Mouse (Mus musculus) midbrain, embryonic 15.5 days (tissue): ENCODE results near the gene Fbxo5. TPM values are rescaled to one million over a fixed set of nuclear protein-coding genes. Genes with fewer than 3 reads are reported as not detected.

Experiments
- ATAC-seq: fragments of 200-750 bp; cut with Nextera tagmentation; replicated peaks from 2 replicates; pipeline ENCODE4 v1.8.0; 2017; ENCODE audit warnings: moderate TSS enrichment
- H3K27ac ChIP-seq: fragments of 300-500 bp; sonication (generic); 2 replicates; pipeline ENCODE4 v1.5.1; 2015; ENCODE audit warnings: mild to moderate bottlenecking, inconsistent platforms
- H3K27me3 ChIP-seq: fragments of 300-500 bp; sonication (generic); replicated peaks from 2 replicates; pipeline ENCODE4 v1.6.1; 2015; ENCODE audit warnings: inconsistent platforms
- H3K36me3 ChIP-seq: fragments of 300-500 bp; sonication (generic); replicated peaks from 2 replicates; pipeline ENCODE4 v1.6.1; 2015; ENCODE audit warnings: inconsistent platforms
- H3K4me1 ChIP-seq: fragments of 300-500 bp; sonication (generic); 2 replicates; pipeline ENCODE4 v1.6.1; 2015; ENCODE audit warnings: inconsistent platforms
- H3K4me2 ChIP-seq: fragments of 300-500 bp; sonication (generic); 2 replicates; pipeline ENCODE4 v1.6.1; 2015; ENCODE audit warnings: inconsistent platforms, mild to moderate bottlenecking, moderate library complexity
- H3K4me3 ChIP-seq: fragments of 300-500 bp; sonication (generic); 2 replicates; pipeline ENCODE4 v1.5.1; 2015; ENCODE audit warnings: mild to moderate bottlenecking, inconsistent platforms
- H3K9ac ChIP-seq: fragments of 300-500 bp; sonication (generic); 2 replicates; pipeline ENCODE4 v1.6.1; 2015; ENCODE audit warnings: mild to moderate bottlenecking, inconsistent platforms
- H3K9me3 ChIP-seq: fragments of 300-500 bp; sonication (generic); 2 replicates; pipeline ENCODE4 v1.6.1; 2016; ENCODE audit warnings: inconsistent platforms
- WGBS: fragments of 180-500 bp; shearing (Covaris S2); methylation state at CpG from one replicate; pipeline ENCODE4 v1.1.7; 2015; ENCODE audit warnings: mixed read lengths; 5-methylcytosine and 5-hydroxymethylcytosine counted together
- polyA plus RNA-seq: library from polyadenylated mRNA; unstranded; fragments of >200 nt; fragmentation: Nextera tagmentation; extraction: Ambion mirVana; gene quantifications from 2 replicates; pipeline ENCODE4 v1.2.1, GENCODE M21; 2015

Fbxo5 gene
- polyA plus RNA-seq, 1 experiment from 2014 or later: 11.5 TPM

- H3K36me3 ChIP-seq: peaks cover 2% of the 10 kb centered on the region; the same call in 1 of the 2 replicates
- H3K27ac ChIP-seq: no peak overlapping the region
- H3K9me3 ChIP-seq: no peaks in the 10 kb centered on the region
- no peak overlapping the region for H3K9ac ChIP-seq
- peaks cover 29% of the 10 kb centered on the region for H3K4me1 ChIP-seq
- no peak overlapping the region; the same call in 1 of the 2 replicates for H3K4me2 ChIP-seq
- H3K27me3 ChIP-seq: no peaks in the 10 kb centered on the region
- WGBS: 69% methylated on average over 4 of the region's 4 CpGs
- no peak for ATAC-seq
- no peak overlapping the region for H3K4me3 ChIP-seq
These were observed 1.6 kb upstream of the Fbxo5 start for GRCm38 (mm10) chr10:5806996-5807395.

GRCm38 (mm10) chr10:5806416-5806815, 1.0 kb upstream of the Fbxo5 start:
- ATAC-seq: peak; percentile 0; the same call in 1 of the 2 replicates
- H3K9ac ChIP-seq: peak overlapping the region; percentile 36
- 16% methylated on average over 8 of the region's 8 CpGs for WGBS
- peak overlapping the region; percentile 66 for H3K4me3 ChIP-seq
- H3K9me3 ChIP-seq: no peaks in the 10 kb centered on the region
- H3K27ac ChIP-seq: peak overlapping the region; percentile 87
- H3K4me1 ChIP-seq: peaks cover 29% of the 10 kb centered on the region
- no peaks in the 10 kb centered on the region for H3K36me3 ChIP-seq
- peak overlapping the region; percentile 98 for H3K4me2 ChIP-seq
- H3K27me3 ChIP-seq: no peaks in the 10 kb centered on the region

- Histone ChIP-seq H3K36me3 (no peaks in the 10 kb centered on the region), H3K27ac (peak overlapping the region; percentile 87), H3K4me1 (peaks cover 29% of the 10 kb centered on the region), H3K4me3 (peak overlapping the region; percentile 66), H3K9me3 (no peaks in the 10 kb centered on the region), H3K4me2 (peak overlapping the region; percentile 98), H3K27me3 (no peaks in the 10 kb centered on the region), H3K9ac (peak overlapping the region; percentile 36)
- under 1% methylated on average over 43 of the region's 43 CpGs for WGBS
- ATAC-seq: peak; percentile 96
These were observed 419 bp upstream of the Fbxo5 start for GRCm38 (mm10) chr10:5805731-5806307.

GRCm38 (mm10) chr10:5804691-5805156, 676 bp downstream of the Fbxo5 start:
- under 1% methylated on average over 24 of the region's 24 CpGs for WGBS
- peak overlapping the region; percentile 66 for H3K4me3 ChIP-seq
- peaks cover 29% of the 10 kb centered on the region for H3K4me1 ChIP-seq
- peak; percentile 46 for ATAC-seq
- H3K9ac ChIP-seq: peak overlapping the region; percentile 23; the same call in 1 of the 2 replicates
- H3K4me2 ChIP-seq: peak overlapping the region; percentile 98
- H3K27me3 ChIP-seq: no peaks in the 10 kb centered on the region
- H3K36me3 ChIP-seq: no peaks in the 10 kb centered on the region; the same call in 1 of the 2 replicates
- no peak overlapping the region for H3K27ac ChIP-seq
- no peaks in the 10 kb centered on the region for H3K9me3 ChIP-seq

GRCm38 (mm10) chr10:5803739-5804138, 1.7 kb downstream of the Fbxo5 start:
- Histone ChIP-seq H3K4me3 (peak overlapping the region; percentile 7), H3K9me3 (no peaks in the 10 kb centered on the region), H3K27me3 (no peaks in the 10 kb centered on the region), H3K9ac (no peak overlapping the region), H3K36me3 (no peaks in the 10 kb centered on the region; the same call in 1 of the 2 replicates), H3K4me1 (peaks cover 29% of the 10 kb centered on the region), H3K4me2 (peak overlapping the region; percentile 32), H3K27ac (no peak overlapping the region)
- no peak for ATAC-seq
- WGBS: 5% methylated on average over 1 of the region's 1 CpGs

- peak overlapping the region; percentile 9; the same call in 1 of the 2 replicates for H3K4me3 ChIP-seq
- H3K27me3 ChIP-seq: no peaks in the 10 kb centered on the region
- H3K9ac ChIP-seq: no peak overlapping the region
- peaks cover 29% of the 10 kb centered on the region for H3K4me1 ChIP-seq
- peak overlapping the region; percentile 32 for H3K4me2 ChIP-seq
- no peak overlapping the region for H3K27ac ChIP-seq
- no peaks in the 10 kb centered on the region for H3K9me3 ChIP-seq
- H3K36me3 ChIP-seq: no peaks in the 10 kb centered on the region; the same call in 1 of the 2 replicates
- no peak for ATAC-seq
- 29% methylated on average over 6 of the region's 6 CpGs for WGBS
These were observed 2.5 kb downstream of the Fbxo5 start for GRCm38 (mm10) chr10:5802866-5803265.

- ATAC-seq: no peak
These were observed 4.9 kb downstream of the Fbxo5 start for GRCm38 (mm10) chr10:5800490-5800889.

GRCm38 (mm10) chr10:5798069-5798468, 7.3 kb downstream of the Fbxo5 start:
- peaks cover 6% of the 10 kb centered on the region for H3K4me1 ChIP-seq
- H3K4me3 ChIP-seq: no peak overlapping the region
- WGBS: 83% methylated on average over 4 of the region's 4 CpGs
- H3K27me3 ChIP-seq: no peaks in the 10 kb centered on the region
- H3K36me3 ChIP-seq: no peaks in the 10 kb centered on the region; the same call in 1 of the 2 replicates
- no peak overlapping the region for H3K4me2 ChIP-seq
- H3K27ac ChIP-seq: no peak overlapping the region
- no peak overlapping the region for H3K9ac ChIP-seq
- no peaks in the 10 kb centered on the region for H3K9me3 ChIP-seq
- ATAC-seq: no peak

More at GRCm38 (mm10) chr10:5800490-5800889, 4.9 kb downstream of the Fbxo5 start:
- Histone ChIP-seq H3K4me1 (peaks cover 25% of the 10 kb centered on the region), H3K9me3 (no peaks in the 10 kb centered on the region), H3K4me3 (no peak overlapping the region), H3K36me3 (no peaks in the 10 kb centered on the region; the same call in 1 of the 2 replicates), H3K4me2 (no peak overlapping the region), H3K9ac (no peak overlapping the region), H3K27ac (no peak overlapping the region), H3K27me3 (no peaks in the 10 kb centered on the region)
- WGBS: 98% methylated on average over 1 of the region's 1 CpGs

GRCm38 (mm10) chr10:5790657-5791056, 14.7 kb downstream of the Fbxo5 start:
- Histone ChIP-seq H3K4me2 (no peak overlapping the region), H3K27ac (no peak overlapping the region), H3K36me3 (no peaks in the 10 kb centered on the region), H3K4me3 (no peak overlapping the region), H3K9ac (no peak overlapping the region), H3K27me3 (no peaks in the 10 kb centered on the region), H3K4me1 (no peaks in the 10 kb centered on the region), H3K9me3 (no peaks in the 10 kb centered on the region)
- peak; percentile 69 for ATAC-seq
- WGBS: 21% methylated on average over 12 of the region's 12 CpGs

GRCm38 (mm10) chr10:5786923-5787322, 18.5 kb downstream of the Fbxo5 start:
- WGBS: 29% methylated on average over 4 of the region's 4 CpGs
- H3K4me3 ChIP-seq: no peak overlapping the region
- H3K27ac ChIP-seq: no peak overlapping the region
- H3K27me3 ChIP-seq: no peaks in the 10 kb centered on the region
- no peak overlapping the region for H3K4me2 ChIP-seq
- no peaks in the 10 kb centered on the region for H3K9me3 ChIP-seq
- H3K4me1 ChIP-seq: no peaks in the 10 kb centered on the region
- H3K36me3 ChIP-seq: no peaks in the 10 kb centered on the region
- H3K9ac ChIP-seq: no peak overlapping the region
- ATAC-seq: no peak
